Mouse (Mus musculus) spleen, adult 2 months (tissue): Measurements from ENCODE around the gene Apol11a. TPM values are rescaled to one million over a fixed set of nuclear protein-coding genes. Genes with fewer than 3 reads are reported as not detected.
"Not testable (repeated sequence)": the region's sequence is repeated elsewhere in the genome, so short reads cannot be mapped to it uniquely, and the experiment has no call there.

Source experiments
- DNase-seq, 2 experiments: peaks; one replicate each; pipeline versions ENCODE4 v3.0.0 to v3.0.0-alpha.2; 2012 to 2021; ENCODE audit warnings: low spot score in 2 of 2, low read depth in 1 of 2
- H3K27ac ChIP-seq: fragments of 200-500 bp; 2 replicates; pipeline ENCODE4 v1.5.1; 2012; ENCODE audit warnings: low read length, inconsistent platforms; ENCODE audit not compliant: insufficient read depth
- H3K27me3 ChIP-seq: fragments of 200-500 bp; 2 replicates; pipeline ENCODE4 v1.6.1; 2012; ENCODE audit warnings: mild to moderate bottlenecking, moderate library complexity, low read length, inconsistent platforms; ENCODE audit not compliant: control insufficient read depth, insufficient read depth
- H3K36me3 ChIP-seq: fragments of 200-500 bp; 2 replicates; pipeline ENCODE4 v1.6.1; 2012; ENCODE audit warnings: mild to moderate bottlenecking, low read length, inconsistent platforms; ENCODE audit not compliant: control insufficient read depth, insufficient read depth
- H3K4me1 ChIP-seq: fragments of 200-500 bp; 2 replicates; pipeline ENCODE4 v1.6.1; 2011; ENCODE audit warnings: inconsistent platforms; ENCODE audit not compliant: control insufficient read depth, insufficient read depth, insufficient read length
- H3K4me3 ChIP-seq: fragments of 200-500 bp; 2 replicates; pipeline ENCODE4 v1.5.1; 2011; ENCODE audit warnings: mild to moderate bottlenecking, inconsistent platforms; ENCODE audit not compliant: insufficient read depth, insufficient read length; ENCODE audit errors: extremely low read depth
- CTCF ChIP-seq: fragments of 200-500 bp; IDR thresholded peaks from 2 replicates; pipeline ENCODE4 v1.5.1; 2011; ENCODE audit warnings: mild to moderate bottlenecking, inconsistent platforms; ENCODE audit not compliant: insufficient read depth, insufficient read length, insufficient replicate concordance; ENCODE audit errors: extremely low read depth
- POLR2A ChIP-seq: fragments of 200-500 bp; IDR thresholded peaks from 2 replicates; pipeline ENCODE4 v1.6.1; 2011; ENCODE audit warnings: low read depth, low read length, inconsistent platforms
- WGBS: fragments of 180-500 bp; shearing (Covaris S2); methylation state at CpG from one replicate; pipeline ENCODE4 v1.1.7; 2018; 5-methylcytosine and 5-hydroxymethylcytosine counted together
- polyA plus RNA-seq: library from polyadenylated mRNA; depleted of rRNA; stranded (reverse); fragments of >200 nt; gene quantifications from 2 replicates; pipeline ENCODE4 v1.2.3, GENCODE M21; 2012; rRNA removed

Apol11a gene
- 0.09 and 0.48 TPM in 2 replicates for polyA plus RNA-seq

DNA sequence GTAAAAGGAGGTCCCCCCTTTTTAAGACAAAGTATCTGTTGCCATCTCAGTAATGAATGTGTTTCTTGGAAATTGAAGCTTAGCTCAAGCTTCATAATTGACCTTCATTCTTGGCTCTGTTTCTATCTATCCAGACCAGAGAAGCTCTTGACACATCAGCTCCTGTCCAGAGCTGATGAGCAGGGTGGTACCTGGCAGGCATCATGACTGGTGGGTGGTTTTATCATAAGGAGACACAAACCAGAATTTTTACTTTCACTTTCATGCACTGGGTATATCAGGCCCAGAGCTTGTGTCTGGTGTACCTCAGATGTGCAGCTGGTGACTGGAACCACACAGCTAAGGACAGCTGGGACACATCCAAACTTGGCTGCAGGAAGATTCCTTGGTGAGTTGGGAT, at the start of gene Apol11a:
Gene Apol11a, plus strand, starts transcription at position 306 of the 400 bp plus-strand sequence.
- H3K4me1 ChIP-seq, H3K27me3 ChIP-seq, H3K36me3 ChIP-seq, H3K27ac ChIP-seq, H3K4me3 ChIP-seq, DNase-seq: not testable (repeated sequence)

DNA sequence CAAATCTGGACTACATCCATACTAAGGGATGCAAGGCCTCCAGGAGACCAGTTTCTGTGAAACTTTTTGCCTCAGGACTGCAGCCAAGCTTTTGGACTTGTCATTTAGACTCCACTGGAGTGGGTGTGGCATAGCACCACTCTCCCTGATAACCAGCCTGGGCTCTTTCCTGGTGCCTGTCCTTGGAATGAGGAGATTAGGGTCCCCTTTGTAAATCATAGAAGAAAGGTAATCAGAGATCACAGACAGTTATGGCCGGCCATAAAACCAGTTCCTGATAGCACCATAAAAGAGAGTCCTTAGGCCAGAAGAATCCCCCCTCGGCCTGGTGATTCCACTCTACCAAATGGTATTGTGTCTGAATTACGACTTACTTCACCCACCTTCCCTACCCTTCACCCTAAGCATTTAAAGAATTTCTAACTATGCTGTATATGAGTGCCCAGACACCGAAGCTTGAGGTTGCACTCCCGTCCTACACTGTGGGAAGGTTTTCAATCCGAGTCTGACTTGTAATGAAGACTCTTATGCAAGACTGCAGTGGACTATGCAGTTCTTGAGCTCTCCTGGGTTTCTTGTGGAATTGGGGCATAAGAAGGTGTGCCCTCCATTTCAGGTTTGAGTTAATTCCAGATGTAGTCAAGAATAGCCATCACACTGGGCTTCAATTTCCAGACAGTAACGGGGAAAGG, 33.2 kb upstream of the Apol11a start:
- not testable (repeated sequence) for DNase-seq, H3K27ac ChIP-seq, H3K4me3 ChIP-seq, H3K36me3 ChIP-seq, H3K4me1 ChIP-seq, H3K27me3 ChIP-seq
- WGBS: 64% methylated on average over 7 of the region's 7 CpGs

DNA sequence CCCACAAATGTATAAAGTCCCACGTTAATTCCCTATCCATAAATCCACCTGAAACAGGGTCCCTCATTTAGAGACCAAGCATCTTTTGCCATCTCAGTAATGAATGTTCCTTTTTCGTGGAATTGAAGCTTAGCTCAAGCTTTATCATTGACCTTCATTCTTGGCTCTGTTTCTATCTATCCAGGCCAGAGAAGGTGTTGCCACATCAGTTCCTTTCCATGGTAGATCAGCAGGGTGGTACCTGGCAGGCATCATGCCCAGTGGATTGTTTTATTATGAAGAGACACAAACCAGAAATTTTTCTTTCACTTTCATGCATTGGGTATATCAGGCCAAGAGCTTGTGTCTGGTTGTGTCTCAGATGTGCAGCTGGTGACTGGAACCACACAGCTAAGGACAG, 31.4 kb upstream of the Apol11a start, which contains the start of gene Apol10a:
Gene Apol10a, plus strand, starts transcription at position 355 of the 400 bp plus-strand sequence.
- not testable (repeated sequence) for H3K27ac ChIP-seq

DNA sequence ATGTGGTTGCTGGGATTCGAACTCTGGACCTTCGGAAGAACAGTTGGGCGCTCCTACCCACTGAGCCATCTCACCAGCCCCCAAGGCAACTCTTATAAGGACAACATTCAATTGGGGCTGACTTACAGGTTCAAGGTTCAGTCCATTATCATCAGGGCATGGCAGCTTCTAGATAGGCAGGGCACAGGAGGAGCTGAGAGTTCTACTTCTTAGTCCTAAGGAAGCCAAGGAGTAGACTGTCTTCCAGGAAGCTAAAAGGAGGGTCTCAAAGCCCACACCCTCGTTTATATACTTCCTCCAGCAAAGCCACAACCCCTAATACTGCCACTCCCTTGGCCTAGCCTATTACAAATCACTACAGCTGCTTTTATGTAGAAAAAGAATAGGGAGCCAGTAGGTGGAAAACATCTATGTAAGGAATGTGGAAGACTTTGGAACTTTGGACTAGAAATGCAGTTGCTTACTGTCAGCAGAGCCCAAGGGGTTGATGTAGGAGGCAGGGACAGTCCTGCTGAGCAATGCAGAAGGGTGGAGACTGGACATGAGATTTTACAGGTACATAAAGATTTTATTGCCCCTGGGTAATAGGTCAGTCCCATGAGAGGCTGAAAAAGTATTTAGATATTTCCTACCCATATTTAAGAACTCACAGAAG, 25.8 kb upstream of the Apol11a start:
- no peak for DNase-seq
- no peak for TF ChIP-seq POLR2A
- TF ChIP-seq CTCF: no peak
- no peaks in the 10 kb centered on the region for H3K4me1 ChIP-seq
- H3K27ac ChIP-seq: no peak overlapping the region
- 68% methylated on average over 4 of the region's 4 CpGs for WGBS
- no peak overlapping the region for H3K4me3 ChIP-seq
- no peaks in the 10 kb centered on the region for H3K27me3 ChIP-seq
- H3K36me3 ChIP-seq: no peaks in the 10 kb centered on the region

More for the DNA sequence above, 31.4 kb upstream of the Apol11a start, which contains the start of gene Apol10a:
- H3K4me3 ChIP-seq, H3K36me3 ChIP-seq, DNase-seq, H3K4me1 ChIP-seq, H3K27me3 ChIP-seq: not testable (repeated sequence)
- 69% methylated on average over 2 of the region's 2 CpGs for WGBS

DNA sequence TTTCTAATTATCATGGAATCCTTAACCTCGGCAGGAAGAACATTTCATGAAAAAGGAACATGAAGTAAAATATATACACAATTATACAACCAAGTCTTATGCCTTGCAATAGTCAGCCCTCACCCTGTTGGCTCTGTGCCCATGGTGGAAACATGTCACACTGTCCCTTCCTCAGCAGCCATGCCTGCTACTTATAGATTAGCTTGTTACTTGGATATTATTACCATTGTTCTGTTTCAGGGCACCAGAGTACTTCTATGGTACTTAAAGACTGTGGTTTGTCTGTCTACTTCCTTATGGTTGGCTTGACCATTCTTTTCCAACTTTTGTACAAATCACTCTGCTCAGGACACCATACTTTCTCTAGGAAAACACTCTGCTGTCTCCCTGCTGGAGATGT, 14.9 kb upstream of the Apol11a start:
- not testable (repeated sequence) for H3K4me3 ChIP-seq, H3K36me3 ChIP-seq, H3K27ac ChIP-seq, DNase-seq, H3K4me1 ChIP-seq, H3K27me3 ChIP-seq
- no CpG with 5 or more reads among the region's 1 CpGs for WGBS

DNA sequence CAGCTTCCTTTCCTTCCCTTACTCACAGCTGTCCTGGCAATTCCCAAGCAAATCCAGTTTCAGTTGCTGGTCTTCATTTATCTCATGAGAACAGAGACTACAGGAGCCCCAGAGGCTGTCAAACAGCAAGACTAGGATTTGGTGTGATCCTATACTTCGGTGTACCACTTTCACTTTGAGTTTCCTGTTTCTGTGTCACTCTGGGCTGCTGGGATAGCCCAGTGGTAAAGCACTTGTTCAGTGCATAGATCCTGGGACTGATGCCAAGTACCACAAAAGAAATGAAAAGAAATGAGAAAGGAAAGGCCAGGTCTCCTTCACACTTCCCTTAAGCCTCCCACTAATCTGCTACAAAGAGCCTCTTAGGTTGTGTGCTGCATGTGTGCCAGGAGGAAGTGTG, 13.4 kb upstream of the Apol11a start:
- not testable (repeated sequence) for H3K27me3 ChIP-seq, H3K36me3 ChIP-seq, DNase-seq, H3K4me3 ChIP-seq, H3K27ac ChIP-seq, H3K4me1 ChIP-seq
- 0% methylated on average over 1 of the region's 1 CpGs for WGBS

DNA sequence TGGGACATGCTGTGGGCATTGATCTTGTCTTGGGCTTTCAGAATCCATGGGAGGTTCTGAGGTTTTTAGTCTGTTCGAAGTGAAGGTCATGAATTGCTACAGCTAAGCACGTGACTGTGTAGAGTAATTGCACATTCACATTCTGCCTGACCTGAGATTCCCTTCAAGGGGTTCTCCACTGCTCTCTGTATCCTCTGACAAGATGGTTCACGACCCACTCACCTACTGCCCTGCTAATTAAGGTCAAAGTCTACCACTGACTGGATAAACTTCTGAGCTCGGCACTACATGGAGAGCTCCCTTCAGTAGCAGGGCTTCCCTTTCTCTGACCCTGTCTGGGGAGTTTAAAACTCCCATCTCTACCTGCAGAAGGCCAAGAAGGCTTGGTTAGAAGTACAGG, 12.5 kb downstream of the Apol11a start:
- not testable (repeated sequence) for H3K4me1 ChIP-seq, H3K27me3 ChIP-seq, DNase-seq, H3K27ac ChIP-seq, H3K4me3 ChIP-seq, H3K36me3 ChIP-seq
- WGBS: 70% methylated on average over 4 of the region's 4 CpGs
